Mouse (Mus musculus) megakaryocyte-erythroid progenitor cell, adult 5 weeks (primary cell): ENCODE results near the gene Arhgap42. TPM values are rescaled to one million over a fixed set of nuclear protein-coding genes. Genes with fewer than 3 reads are reported as not detected.

Experiments
- polyA plus RNA-seq: library from polyadenylated mRNA; stranded (reverse); fragments of >175 nt; gene quantifications from 2 replicates; pipeline ENCODE4 v1.2.3, GENCODE M21; 2012

The Arhgap42 gene
- 0.03 and 0.07 TPM in 2 replicates for polyA plus RNA-seq

DNA sequence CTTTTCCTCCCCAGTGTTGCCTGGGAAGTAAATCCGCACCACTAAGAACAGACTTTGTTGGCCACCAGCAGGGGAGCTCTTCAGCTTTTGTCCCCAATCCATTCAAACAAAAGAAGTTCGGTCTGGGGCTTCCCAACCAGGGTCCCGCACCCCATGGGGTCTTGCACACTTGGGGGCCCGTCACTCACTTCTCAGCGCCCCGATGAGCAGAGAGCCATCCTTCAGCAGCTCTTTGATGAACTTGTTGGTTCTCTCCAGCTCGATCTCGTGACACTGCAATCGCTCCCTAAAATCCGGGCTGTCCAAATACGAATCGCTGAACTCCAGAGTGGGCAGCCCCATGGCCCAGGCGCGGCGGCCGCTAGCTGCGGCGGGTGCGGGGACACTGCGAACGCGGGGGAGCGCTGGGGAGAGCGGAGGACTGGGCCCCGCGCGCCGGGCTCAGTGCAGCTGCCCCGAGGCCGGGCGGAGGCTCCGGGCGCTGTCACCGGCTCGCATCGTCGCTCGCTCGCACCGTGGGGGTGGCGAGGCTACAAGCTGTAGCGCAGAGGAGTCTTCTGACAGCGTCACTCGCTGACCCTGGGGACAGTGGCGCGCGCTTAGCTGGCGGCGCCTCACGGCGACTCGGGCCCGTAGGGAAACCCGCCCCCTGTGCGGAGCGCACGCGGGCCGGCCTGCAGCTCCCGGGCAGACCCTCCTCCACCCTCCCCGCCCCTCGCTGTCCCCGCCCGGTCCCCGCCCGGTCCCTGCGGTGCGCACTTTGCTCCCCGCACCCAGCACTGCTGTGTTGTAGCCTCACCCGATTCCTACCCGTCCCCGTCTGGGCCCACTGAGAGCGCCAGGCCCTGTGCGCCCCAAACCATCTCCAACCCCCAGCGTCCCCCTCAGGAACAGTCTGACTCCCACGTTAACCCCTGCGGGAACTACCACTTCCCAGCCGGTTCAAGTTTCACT is at the start of gene Arhgap42:
Gene Arhgap42 (minus strand): TSS at position 664 of the 954 bp plus-strand sequence.

DNA sequence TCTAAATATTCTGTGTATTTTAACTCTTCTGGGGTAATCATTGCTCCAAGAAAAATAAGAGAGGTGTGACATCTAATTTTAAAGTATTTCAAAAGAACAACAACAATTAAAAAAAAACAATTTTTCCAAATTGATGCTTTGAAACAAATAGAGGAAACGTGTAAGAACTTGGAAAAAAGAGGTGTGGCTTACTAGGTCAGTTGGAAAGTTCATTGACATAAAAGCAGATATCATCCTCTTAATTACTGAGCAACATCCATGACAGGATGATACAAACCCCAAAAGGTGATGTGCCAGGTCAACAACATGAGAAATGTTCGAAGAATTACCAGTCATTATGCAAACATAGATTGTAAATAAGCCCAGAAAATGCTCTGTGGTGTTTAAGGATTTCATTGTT is 267.4 kb downstream of the Arhgap42 start, which contains the start of gene Gm16485:
Gene Gm16485 (plus strand): TSS at position 301 of the 400 bp plus-strand sequence.

